Mouse (Mus musculus) liver, embryonic 12.5 days (tissue): ENCODE measurements around the gene Rad51b. TPM values are rescaled to one million over a fixed set of nuclear protein-coding genes. Genes with fewer than 3 reads are reported as not detected.

ENCODE experiments used
- ATAC-seq: fragments of 200-750 bp; cut with Nextera tagmentation; 2 replicates; pipeline ENCODE4 v1.8.0; 2017; ENCODE audit warnings: moderate number of reproducible peaks, mild to moderate bottlenecking, moderate library complexity
- H3K27ac ChIP-seq: fragments of 300-500 bp; sonication (generic); 2 replicates; pipeline ENCODE4 v1.5.1; 2016; ENCODE audit warnings: mild to moderate bottlenecking
- H3K27me3 ChIP-seq: fragments of 300-500 bp; sonication (generic); replicated peaks from 2 replicates; pipeline ENCODE4 v1.6.1; 2016; ENCODE audit warnings: mild to moderate bottlenecking, moderate library complexity
- H3K36me3 ChIP-seq: fragments of 300-500 bp; sonication (generic); 2 replicates; pipeline ENCODE4 v1.6.1; 2016; ENCODE audit warnings: mild to moderate bottlenecking, moderate library complexity
- H3K4me1 ChIP-seq: fragments of 300-500 bp; sonication (generic); 2 replicates; pipeline ENCODE4 v1.6.1; 2016
- H3K4me2 ChIP-seq: fragments of 300-500 bp; sonication (generic); 2 replicates; pipeline ENCODE4 v1.6.1; 2016; ENCODE audit warnings: mild to moderate bottlenecking, moderate library complexity
- H3K4me3 ChIP-seq: fragments of 300-500 bp; sonication (generic); 2 replicates; pipeline ENCODE4 v1.5.1; 2016; ENCODE audit warnings: mild to moderate bottlenecking, moderate library complexity
- H3K9ac ChIP-seq: fragments of 300-500 bp; sonication (generic); 2 replicates; pipeline ENCODE4 v1.6.1; 2016; ENCODE audit warnings: mild to moderate bottlenecking, moderate library complexity
- H3K9me3 ChIP-seq: fragments of 300-500 bp; sonication (generic); replicated peaks from 2 replicates; pipeline ENCODE4 v1.6.1; 2016; ENCODE audit warnings: mild to moderate bottlenecking, moderate library complexity
- WGBS: fragments of 180-500 bp; shearing (Covaris S2); methylation state at CpG from one replicate; pipeline ENCODE4 v1.1.7; 2016; ENCODE audit not compliant: insufficient replicate concordance; 5-methylcytosine and 5-hydroxymethylcytosine counted together
- polyA plus RNA-seq: library from polyadenylated mRNA; unstranded; fragments of >200 nt; fragmentation: Nextera tagmentation; extraction: Ambion mirVana; gene quantifications from 2 replicates; pipeline ENCODE4 v1.2.1, GENCODE M21; 2016

Rad51b gene
- polyA plus RNA-seq, 1 experiment from 2014 or later = 7.5 TPM

DNA sequence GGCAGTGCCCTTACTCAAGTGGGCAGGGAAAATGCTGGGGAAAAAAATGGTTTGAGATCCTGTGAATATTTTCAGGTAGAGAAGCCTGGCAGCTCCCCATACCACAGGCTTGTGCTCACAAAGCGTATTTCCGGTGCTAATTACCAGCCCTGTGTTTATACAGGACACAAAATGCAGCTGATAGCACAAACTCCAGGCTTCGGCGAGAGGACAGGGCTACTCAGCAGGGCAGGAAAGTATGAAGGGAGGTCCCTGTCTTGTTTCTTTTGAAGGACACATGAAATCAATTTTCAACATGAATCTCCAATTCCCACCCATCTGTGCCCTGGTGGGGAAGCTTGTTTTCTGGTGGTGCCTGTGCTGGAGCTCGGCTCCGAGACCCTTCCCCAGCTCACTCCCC is 546.4 kb downstream of the Rad51b start:
- WGBS = 61% methylated on average over 6 of the region's 6 CpGs
- Histone ChIP-seq H3K4me3 (no peak overlapping the region), H3K9ac (no peak overlapping the region), H3K27ac (peak overlapping the region; percentile 21; the same call in 1 of the 2 replicates), H3K9me3 (no peaks in the 10 kb centered on the region), H3K4me2 (no peak overlapping the region), H3K27me3 (no peaks in the 10 kb centered on the region), H3K4me1 (peaks cover 64% of the 10 kb centered on the region), H3K36me3 (no peaks in the 10 kb centered on the region)
- ATAC-seq = no peak

DNA sequence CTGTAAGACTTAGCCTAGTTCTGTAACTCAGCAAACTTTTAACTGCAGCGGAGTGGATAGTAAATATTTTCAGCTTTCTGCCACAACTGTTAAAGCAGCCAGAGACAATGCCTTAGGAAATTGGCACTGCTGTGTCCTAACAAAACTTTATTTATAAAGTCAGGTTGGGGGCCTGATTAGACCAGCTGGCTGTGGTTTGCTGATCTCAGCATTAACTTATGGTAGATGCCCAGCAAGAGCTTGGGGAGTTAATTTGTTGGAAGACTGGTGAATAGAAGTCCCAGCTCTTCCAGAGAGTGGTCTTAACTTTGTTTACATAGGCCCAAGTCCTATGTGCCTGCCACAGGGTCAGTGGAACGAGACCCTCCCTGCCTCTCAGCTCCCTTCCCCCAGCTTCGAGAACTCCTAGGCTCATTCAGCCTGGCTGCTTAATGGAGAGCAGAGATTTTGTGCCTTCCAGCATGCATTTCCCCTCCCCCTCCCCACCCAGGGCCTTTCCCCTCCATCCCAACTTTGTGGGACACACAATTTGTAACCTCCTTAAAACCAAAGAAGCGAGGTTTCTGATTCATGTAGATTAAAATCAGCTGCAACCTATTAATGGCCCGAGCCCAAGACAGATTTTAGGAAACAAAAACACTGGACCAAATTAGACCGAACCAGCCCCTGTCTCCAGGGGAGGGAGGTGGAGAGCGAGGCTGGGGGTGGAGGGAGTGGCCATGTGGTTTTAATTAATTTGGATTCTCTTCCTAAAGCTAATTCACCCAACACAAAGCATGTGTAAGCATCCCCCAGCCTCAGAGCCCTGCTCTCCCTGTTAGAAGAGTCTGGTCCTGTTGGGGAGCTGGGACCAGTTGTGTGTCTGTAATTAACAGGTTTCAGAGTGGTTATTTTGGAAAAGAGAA is 549.4 kb downstream of the Rad51b start:
- ATAC-seq = no peak
- Histone ChIP-seq H3K9me3 (no peaks in the 10 kb centered on the region), H3K27ac (no peak overlapping the region), H3K4me3 (no peak overlapping the region), H3K4me1 (peaks cover 34% of the 10 kb centered on the region), H3K27me3 (no peaks in the 10 kb centered on the region), H3K36me3 (no peaks in the 10 kb centered on the region), H3K9ac (no peak overlapping the region), H3K4me2 (no peak overlapping the region)
- 62% methylated on average over 7 of the region's 7 CpGs for WGBS

DNA sequence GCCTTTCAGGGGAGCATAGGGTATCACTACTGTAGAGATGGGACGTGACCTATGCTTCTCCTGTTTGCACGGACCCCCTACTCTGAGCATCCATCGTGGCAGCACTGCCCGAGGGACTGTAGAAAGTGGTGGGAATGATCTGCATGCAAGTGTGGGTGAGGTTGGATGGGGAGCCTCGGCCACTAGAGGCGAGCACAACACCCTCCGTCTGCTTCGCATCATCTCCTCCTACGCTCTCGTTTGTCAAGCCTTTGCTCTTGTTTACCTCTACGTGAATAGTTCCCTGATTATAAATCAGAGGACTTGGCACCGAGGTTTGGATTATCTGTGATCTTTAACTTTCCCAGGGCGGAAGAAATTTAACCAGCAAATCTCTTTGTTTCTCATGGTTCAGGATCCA is 551.5 kb downstream of the Rad51b start:
- Histone ChIP-seq H3K36me3 (no peaks in the 10 kb centered on the region), H3K27ac (no peak overlapping the region), H3K4me1 (peaks cover 14% of the 10 kb centered on the region), H3K27me3 (no peaks in the 10 kb centered on the region), H3K4me2 (no peak overlapping the region), H3K9ac (no peak overlapping the region), H3K9me3 (no peaks in the 10 kb centered on the region), H3K4me3 (no peak overlapping the region)
- ATAC-seq = no peak
- WGBS = 71% methylated on average over 12 of the region's 13 CpGs

DNA sequence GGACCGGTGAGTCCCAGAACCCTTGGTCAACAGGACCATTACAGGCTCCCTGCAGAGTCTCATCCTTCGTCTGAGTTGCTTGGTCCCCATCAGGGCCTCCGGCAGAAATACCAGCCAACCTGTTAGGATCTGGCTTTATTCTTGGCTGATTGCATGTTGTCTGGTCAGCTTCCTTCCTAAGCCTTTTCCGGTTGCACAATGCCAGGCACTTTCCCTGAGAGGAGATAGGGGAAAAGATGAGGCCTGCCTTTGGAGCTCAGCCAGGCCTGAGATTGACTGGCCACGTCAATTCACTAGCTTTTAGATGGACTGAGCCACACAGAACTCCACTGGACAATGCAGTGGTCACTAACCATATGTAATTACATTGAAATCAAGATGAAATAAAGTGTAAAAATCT is 552.9 kb downstream of the Rad51b start:
- 54% methylated on average over 5 of the region's 5 CpGs for WGBS
- H3K4me2 ChIP-seq = no peak overlapping the region
- H3K4me1 ChIP-seq = peaks cover 11% of the 10 kb centered on the region
- H3K36me3 ChIP-seq = no peaks in the 10 kb centered on the region
- ATAC-seq = no peak
- no peaks in the 10 kb centered on the region for H3K27me3 ChIP-seq
- H3K9me3 ChIP-seq = no peaks in the 10 kb centered on the region
- H3K4me3 ChIP-seq = no peak overlapping the region
- H3K9ac ChIP-seq = no peak overlapping the region
- no peak overlapping the region for H3K27ac ChIP-seq

DNA sequence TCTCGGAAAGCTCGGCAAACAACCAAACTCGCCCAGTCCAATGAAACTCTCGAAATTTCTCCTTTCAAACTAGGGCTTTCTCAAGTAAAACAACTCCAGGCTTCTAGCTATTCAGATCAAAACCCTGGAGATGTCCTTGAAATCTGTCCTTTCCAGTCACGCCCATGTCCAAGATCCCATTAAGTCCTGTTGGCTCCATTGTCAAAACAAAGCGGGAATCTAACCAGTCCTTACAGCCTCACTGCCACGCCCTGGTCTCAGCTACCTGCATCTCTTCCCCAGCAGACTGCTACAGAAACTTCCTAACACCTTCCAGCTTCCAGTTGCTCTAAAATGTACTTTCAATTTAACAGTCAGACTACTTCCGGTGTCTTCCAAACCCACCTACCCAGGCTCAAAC is 554.8 kb downstream of the Rad51b start:
- H3K9ac ChIP-seq = no peak overlapping the region
- H3K4me1 ChIP-seq = peaks cover 25% of the 10 kb centered on the region
- no peak for ATAC-seq
- 75% methylated on average over 8 of the region's 8 CpGs for WGBS
- H3K4me2 ChIP-seq = no peak overlapping the region
- H3K9me3 ChIP-seq = no peaks in the 10 kb centered on the region
- no peaks in the 10 kb centered on the region for H3K27me3 ChIP-seq
- no peak overlapping the region for H3K27ac ChIP-seq
- H3K4me3 ChIP-seq = no peak overlapping the region
- no peaks in the 10 kb centered on the region for H3K36me3 ChIP-seq

DNA sequence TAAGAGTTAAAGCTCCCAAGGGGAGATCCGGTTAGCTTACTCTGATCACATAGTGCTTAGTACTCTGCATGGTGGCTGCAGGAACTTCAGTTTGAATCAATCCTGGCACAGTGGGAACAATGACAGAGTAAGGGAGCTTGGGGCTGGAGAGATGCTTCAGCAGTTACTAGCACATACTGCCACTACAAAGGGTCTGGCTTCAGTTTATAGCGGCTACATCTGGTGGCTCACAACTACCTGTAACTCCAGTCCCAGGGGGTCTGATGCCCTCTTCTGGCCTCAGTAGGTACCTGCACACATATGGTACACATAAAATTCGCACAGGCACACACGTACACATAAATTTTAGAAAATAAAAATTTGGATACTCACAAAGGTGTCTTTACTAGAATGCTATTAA is 555.5 kb downstream of the Rad51b start:
- WGBS = 73% methylated on average over 4 of the region's 4 CpGs
- H3K4me1 ChIP-seq = peaks cover 30% of the 10 kb centered on the region
- no peak overlapping the region for H3K4me3 ChIP-seq
- no peak for ATAC-seq
- no peak overlapping the region for H3K4me2 ChIP-seq
- no peak overlapping the region for H3K27ac ChIP-seq
- H3K9me3 ChIP-seq = no peaks in the 10 kb centered on the region
- H3K36me3 ChIP-seq = no peaks in the 10 kb centered on the region
- H3K27me3 ChIP-seq = no peaks in the 10 kb centered on the region
- no peak overlapping the region for H3K9ac ChIP-seq

DNA sequence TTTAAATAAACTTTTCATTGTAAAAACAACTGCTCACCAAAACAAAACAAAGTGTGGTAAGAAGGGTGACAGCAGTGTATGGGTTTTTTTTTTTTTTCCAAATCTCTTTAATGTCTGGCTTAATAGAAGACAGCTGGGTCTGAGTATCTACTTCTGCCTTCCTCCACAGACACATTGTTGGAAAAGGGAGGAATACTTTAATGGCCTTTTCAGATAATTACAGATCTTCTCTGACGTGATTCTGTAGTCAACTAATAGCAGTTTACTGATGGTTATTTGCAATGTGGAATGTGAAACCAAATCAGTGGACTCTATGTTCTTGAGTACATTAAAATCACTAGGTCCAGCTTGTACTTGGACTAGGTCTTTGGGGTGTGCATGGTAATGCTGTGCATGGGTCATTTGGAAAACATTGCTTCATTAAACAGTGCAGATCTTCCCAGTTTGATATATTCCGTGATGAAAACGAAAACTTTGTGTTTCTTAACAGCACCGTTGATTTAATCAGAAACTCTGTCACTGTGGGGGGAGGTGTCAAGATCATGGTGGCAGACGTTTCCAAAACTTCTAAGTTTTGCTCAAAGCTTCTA is 556.9 kb downstream of the Rad51b start:
- Histone ChIP-seq H3K4me1 (peaks cover 39% of the 10 kb centered on the region), H3K9me3 (no peaks in the 10 kb centered on the region), H3K27ac (no peak overlapping the region), H3K27me3 (no peaks in the 10 kb centered on the region), H3K36me3 (no peaks in the 10 kb centered on the region), H3K4me2 (no peak overlapping the region), H3K4me3 (no peak overlapping the region), H3K9ac (no peak overlapping the region)
- no peak for ATAC-seq
- WGBS = 22% methylated on average over 5 of the region's 5 CpGs

DNA sequence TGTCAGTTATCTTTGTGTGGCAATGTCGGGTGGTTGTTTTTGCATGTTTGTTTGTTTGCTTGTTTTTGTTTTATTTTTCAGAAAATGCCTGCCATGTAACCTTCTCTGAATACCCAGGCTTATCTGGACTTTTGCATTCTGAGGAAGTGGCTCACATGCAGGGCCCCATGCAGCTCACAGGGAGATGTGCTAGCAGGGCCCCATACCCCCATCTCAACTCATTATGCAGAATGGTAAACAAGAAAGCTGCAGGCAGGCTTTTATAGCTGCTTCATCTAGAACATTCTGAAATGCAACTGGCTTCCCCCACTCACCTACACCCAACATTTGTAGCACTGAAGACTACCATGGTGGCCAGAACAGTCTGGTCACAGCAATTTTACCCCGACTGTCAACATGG is 557.4 kb downstream of the Rad51b start:
- no peak overlapping the region for H3K4me3 ChIP-seq
- H3K9me3 ChIP-seq = no peaks in the 10 kb centered on the region
- H3K9ac ChIP-seq = no peak overlapping the region
- ATAC-seq = no peak
- H3K27ac ChIP-seq = no peak overlapping the region
- 62% methylated on average over 2 of the region's 2 CpGs for WGBS
- H3K4me1 ChIP-seq = peaks cover 44% of the 10 kb centered on the region
- no peaks in the 10 kb centered on the region for H3K36me3 ChIP-seq
- H3K27me3 ChIP-seq = no peaks in the 10 kb centered on the region
- H3K4me2 ChIP-seq = no peak overlapping the region

DNA sequence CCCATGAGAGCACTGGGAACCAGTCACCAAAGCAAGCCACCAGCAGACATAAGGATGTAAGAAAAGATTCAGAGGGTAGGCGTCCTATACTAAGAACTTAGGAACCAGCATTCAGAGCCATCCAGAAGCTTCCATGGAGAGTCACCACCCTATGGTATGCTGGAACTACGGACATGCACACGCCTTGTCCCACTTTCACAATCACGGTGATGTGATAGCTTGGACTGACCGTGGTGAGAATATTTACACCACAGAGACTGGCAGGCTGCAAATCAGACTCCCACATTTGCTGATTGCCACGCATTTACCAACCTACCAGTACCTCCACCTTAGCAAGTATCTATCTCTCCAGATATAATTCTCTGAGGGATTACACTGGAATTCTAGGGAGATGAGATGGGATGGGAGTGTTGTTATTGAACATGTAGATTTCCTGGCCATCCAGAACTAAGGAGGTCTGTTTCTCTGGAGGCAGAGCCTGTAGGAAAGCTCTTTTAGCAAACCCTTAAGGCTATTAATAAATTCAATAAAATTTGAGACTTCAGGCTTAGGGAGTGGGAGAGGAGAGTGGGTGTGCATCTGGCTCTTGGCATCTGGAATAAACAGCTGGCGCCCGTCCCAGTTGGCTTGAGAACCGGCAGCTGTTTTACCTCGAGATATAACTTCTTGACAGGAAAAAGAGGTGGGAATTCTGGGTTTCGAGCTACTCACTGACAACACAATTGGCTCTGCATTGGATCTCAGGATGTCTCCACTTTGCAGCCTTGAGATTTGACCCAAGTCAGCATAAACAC is 559.2 kb downstream of the Rad51b start:
- 73% methylated on average over 11 of the region's 11 CpGs for WGBS
- ATAC-seq = no peak
- H3K4me1 ChIP-seq = peaks cover 57% of the 10 kb centered on the region
- no peak overlapping the region for H3K4me3 ChIP-seq
- H3K27me3 ChIP-seq = no peaks in the 10 kb centered on the region
- H3K9me3 ChIP-seq = no peaks in the 10 kb centered on the region
- H3K9ac ChIP-seq = no peak overlapping the region
- H3K4me2 ChIP-seq = no peak overlapping the region
- H3K36me3 ChIP-seq = no peaks in the 10 kb centered on the region
- H3K27ac ChIP-seq = no peak overlapping the region

DNA sequence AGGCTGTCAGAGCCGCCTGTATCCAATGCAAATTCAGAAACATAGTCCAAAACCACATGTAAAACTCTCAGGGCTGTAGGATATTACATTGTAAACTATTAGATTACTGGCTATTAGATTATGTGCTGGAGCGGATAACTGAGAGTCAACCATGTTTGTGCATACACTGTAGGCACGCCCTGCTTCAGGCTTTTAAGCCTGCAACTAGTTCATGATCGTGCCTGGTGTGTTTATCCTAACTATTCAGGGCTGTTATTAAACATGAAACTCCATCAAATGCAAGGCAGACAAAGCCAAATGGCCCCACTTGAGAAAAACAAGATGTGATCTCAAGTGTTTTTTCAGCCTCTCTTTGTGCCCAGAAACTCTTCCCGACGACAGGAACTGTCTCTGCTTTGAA is 560.6 kb downstream of the Rad51b start:
- Histone ChIP-seq H3K27me3 (no peaks in the 10 kb centered on the region), H3K27ac (no peak overlapping the region), H3K9me3 (no peaks in the 10 kb centered on the region), H3K4me2 (no peak overlapping the region), H3K36me3 (no peaks in the 10 kb centered on the region), H3K4me3 (no peak overlapping the region), H3K9ac (no peak overlapping the region), H3K4me1 (peaks cover 57% of the 10 kb centered on the region)
- ATAC-seq = no peak
- 71% methylated on average over 6 of the region's 6 CpGs for WGBS

DNA sequence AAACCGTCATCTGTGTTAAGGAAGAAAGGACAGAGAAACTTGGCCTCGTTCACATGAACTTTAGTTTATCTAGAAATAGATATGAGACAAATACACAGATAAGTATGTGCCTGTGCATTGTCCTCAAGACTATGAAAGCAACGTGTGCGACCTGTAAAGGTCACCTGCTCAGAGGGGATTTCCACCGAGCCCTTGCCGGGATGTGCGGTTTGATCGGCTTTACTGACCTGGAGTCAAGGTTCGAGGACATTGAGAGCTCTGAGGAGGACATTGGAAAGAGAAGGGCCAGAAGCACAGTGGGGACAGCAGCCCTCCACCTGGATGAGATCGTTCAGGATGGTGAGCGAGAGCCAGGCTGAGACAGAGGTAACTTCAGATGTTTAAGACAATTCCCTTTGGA is 561.3 kb downstream of the Rad51b start:
- ATAC-seq = no peak
- H3K9me3 ChIP-seq = no peaks in the 10 kb centered on the region
- H3K27me3 ChIP-seq = no peaks in the 10 kb centered on the region
- H3K36me3 ChIP-seq = no peaks in the 10 kb centered on the region
- no peak overlapping the region for H3K4me2 ChIP-seq
- H3K4me3 ChIP-seq = no peak overlapping the region
- no peak overlapping the region for H3K27ac ChIP-seq
- WGBS = 74% methylated on average over 11 of the region's 11 CpGs
- H3K9ac ChIP-seq = no peak overlapping the region
- peaks cover 57% of the 10 kb centered on the region for H3K4me1 ChIP-seq
